Mouse (Mus musculus): ENCODE measurements at regions not wholly inside any gene's neighbourhood (a gene's known extent, or its start where the extent isn't known, plus 50 kb on each side); places are given as distances from the start of the nearest gene placed in this dataset.

- TF ChIP-seq POLR2A (IDR thresholded peaks at IDR 0.05; ENCODE audit: insufficient read depth, low read depth, low read length) (no peak), CTCF (IDR thresholded peaks at IDR 0.05; ENCODE audit: insufficient read depth, low read depth, low read length) (no peak)
Measured at GRCm38 (mm10) chr4:131597996-131598395, 240.1 kb downstream of the Ptpru start.
